Mouse (Mus musculus) hindbrain, postnatal 0 days (tissue): Measurements from ENCODE around the gene Taf12. TPM values are rescaled to one million over a fixed set of nuclear protein-coding genes. Genes with fewer than 3 reads are reported as not detected.

Source experiments
- ATAC-seq: fragments of 200-750 bp; cut with Nextera tagmentation; 2 replicates; pipeline ENCODE4 v1.8.0; 2017; ENCODE audit warnings: mild to moderate bottlenecking, moderate TSS enrichment, moderate library complexity
- DNase-seq: peaks from one replicate; pipeline ENCODE4 v3.0.0-alpha.2; 2015; ENCODE audit warnings: low spot score
- H3K27ac ChIP-seq: fragments of 300-500 bp; sonication (generic); 2 replicates; pipeline ENCODE4 v1.5.1; 2014; ENCODE audit warnings: mild to moderate bottlenecking
- H3K27me3 ChIP-seq: fragments of 300-500 bp; sonication (generic); 2 replicates; pipeline ENCODE4 v1.6.1; 2014; ENCODE audit warnings: low read length, mixed read lengths; ENCODE audit not compliant: insufficient read depth
- H3K36me3 ChIP-seq: fragments of 300-500 bp; sonication (generic); 2 replicates; pipeline ENCODE4 v1.6.1; 2014; ENCODE audit warnings: low read length, mixed read lengths; ENCODE audit not compliant: insufficient read depth
- H3K4me1 ChIP-seq: fragments of 300-500 bp; sonication (generic); 2 replicates; pipeline ENCODE4 v1.6.1; 2014; ENCODE audit warnings: antibody characterized with exemption, low read length, mixed read lengths; ENCODE audit not compliant: insufficient read depth
- H3K4me2 ChIP-seq: fragments of 300-500 bp; sonication (generic); 2 replicates; pipeline ENCODE4 v1.6.1; 2014; ENCODE audit warnings: low read depth, mild to moderate bottlenecking, low read length, moderate library complexity, mixed read lengths
- H3K4me3 ChIP-seq: fragments of 300-500 bp; sonication (generic); 2 replicates; pipeline ENCODE4 v1.5.1; 2014; ENCODE audit warnings: low read length
- H3K9ac ChIP-seq: fragments of 300-500 bp; sonication (generic); replicated peaks from 2 replicates; pipeline ENCODE4 v1.6.1; 2014; ENCODE audit warnings: mild to moderate bottlenecking, low read length, moderate library complexity, mixed read lengths
- H3K9me3 ChIP-seq: fragments of 300-500 bp; sonication (generic); 2 replicates; pipeline ENCODE4 v1.6.1; 2016; ENCODE audit warnings: low read length, mixed read lengths
- CTCF ChIP-seq: IDR thresholded peaks from 2 replicates; pipeline ENCODE4 v1.5.1; 2016; ENCODE audit warnings: antibody characterized with exemption, control low read depth, low read depth
- WGBS: fragments of 180-500 bp; shearing (Covaris S2); extraction: QIAGEN DNeasy Blood & Tissue Kit; methylation state at CpG from one replicate; pipeline ENCODE4 v1.1.7; 2014; 5-methylcytosine and 5-hydroxymethylcytosine counted together
- polyA plus RNA-seq: library from polyadenylated mRNA; unstranded; fragments of >200 nt; fragmentation: Nextera tagmentation; extraction: Ambion mirVana; gene quantifications from 2 replicates; pipeline ENCODE4 v1.2.1, GENCODE M21; 2015
- total RNA-seq: library from RNA; depleted of rRNA; stranded (reverse); fragments of >200 nt; gene quantifications from 2 replicates; pipeline ENCODE4 v1.2.3, GENCODE M21; 2014

Gene Taf12
- total and polyA plus RNA-seq, 2 experiments from 2014 or later, result 7.6 to 30.5 TPM

- ATAC-seq, result no peak
- Histone ChIP-seq H3K36me3 (peaks cover 11% of the 10 kb centered on the region; the same call in 1 of the 2 replicates), H3K27ac (no peak overlapping the region), H3K9ac (no peak overlapping the region), H3K4me2 (no peak overlapping the region), H3K4me1 (no peaks in the 10 kb centered on the region), H3K4me3 (no peak overlapping the region), H3K27me3 (no peaks in the 10 kb centered on the region), H3K9me3 (no peaks in the 10 kb centered on the region)
- TF ChIP-seq CTCF, result peak; percentile 54
- DNase-seq, result no peak
- WGBS, result 86% methylated on average over 12 of the region's 12 CpGs
Observed at GRCm38 (mm10) chr4:132291624-132292335, 17.6 kb downstream of the Taf12 start.

DNA sequence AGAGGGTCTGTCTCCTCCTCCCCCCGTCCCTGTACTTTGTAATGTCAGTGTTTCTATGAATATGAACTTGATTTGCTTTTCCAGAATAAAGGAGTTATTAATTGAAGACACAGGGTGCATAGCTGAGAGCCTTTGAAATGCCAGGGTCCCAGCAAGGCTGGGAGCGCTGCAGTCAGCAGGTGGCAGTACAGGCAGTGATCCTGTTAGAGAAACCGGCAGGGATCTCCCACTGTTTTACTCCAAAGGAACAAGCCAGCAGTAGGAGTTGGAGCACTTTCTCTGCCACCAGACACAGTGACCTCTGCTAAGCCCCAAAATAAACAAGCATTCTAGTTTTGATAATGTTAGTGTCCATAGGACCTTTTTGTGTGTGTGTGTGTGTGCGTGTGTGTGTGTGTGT lies 18.8 kb downstream of the Taf12 start:
- no peaks in the 10 kb centered on the region for H3K27me3 ChIP-seq
- 38% methylated on average over 4 of the region's 4 CpGs for WGBS
- H3K4me2 ChIP-seq, result no peak overlapping the region
- H3K27ac ChIP-seq, result no peak overlapping the region
- DNase-seq, result peak; percentile 72
- TF ChIP-seq CTCF, result peak; percentile 71
- H3K4me1 ChIP-seq, result no peaks in the 10 kb centered on the region
- no peaks in the 10 kb centered on the region for H3K9me3 ChIP-seq
- H3K9ac ChIP-seq, result no peak overlapping the region
- no peak for ATAC-seq
- H3K4me3 ChIP-seq, result no peak overlapping the region
- peaks cover 11% of the 10 kb centered on the region; the same call in 1 of the 2 replicates for H3K36me3 ChIP-seq

GRCm38 (mm10) chr4:132293682-132294240 lies 19.6 kb downstream of the Taf12 start:
- Histone ChIP-seq H3K4me3 (no peak overlapping the region), H3K9me3 (no peaks in the 10 kb centered on the region), H3K36me3 (peaks cover 11% of the 10 kb centered on the region; the same call in 1 of the 2 replicates), H3K4me2 (no peak overlapping the region), H3K4me1 (no peaks in the 10 kb centered on the region), H3K27ac (no peak overlapping the region), H3K9ac (no peak overlapping the region), H3K27me3 (no peaks in the 10 kb centered on the region)
- WGBS, result 76% methylated on average over 7 of the region's 7 CpGs
- no peak for TF ChIP-seq CTCF
- ATAC-seq (no peak), DNase-seq (no peak)

GRCm38 (mm10) chr4:132295696-132296390 lies 21.7 kb downstream of the Taf12 start:
- H3K27me3 ChIP-seq, result no peaks in the 10 kb centered on the region
- DNase-seq (no peak), ATAC-seq (no peak)
- H3K4me3 ChIP-seq, result no peak overlapping the region
- 47% methylated on average over 8 of the region's 8 CpGs for WGBS
- TF ChIP-seq CTCF, result no peak; the same call in none of the 2 replicates
- H3K4me2 ChIP-seq, result no peak overlapping the region
- no peak overlapping the region for H3K27ac ChIP-seq
- peaks cover 7% of the 10 kb centered on the region; the same call in 1 of the 2 replicates for H3K36me3 ChIP-seq
- H3K9ac ChIP-seq, result no peak overlapping the region
- H3K4me1 ChIP-seq, result no peaks in the 10 kb centered on the region
- no peaks in the 10 kb centered on the region for H3K9me3 ChIP-seq

DNA sequence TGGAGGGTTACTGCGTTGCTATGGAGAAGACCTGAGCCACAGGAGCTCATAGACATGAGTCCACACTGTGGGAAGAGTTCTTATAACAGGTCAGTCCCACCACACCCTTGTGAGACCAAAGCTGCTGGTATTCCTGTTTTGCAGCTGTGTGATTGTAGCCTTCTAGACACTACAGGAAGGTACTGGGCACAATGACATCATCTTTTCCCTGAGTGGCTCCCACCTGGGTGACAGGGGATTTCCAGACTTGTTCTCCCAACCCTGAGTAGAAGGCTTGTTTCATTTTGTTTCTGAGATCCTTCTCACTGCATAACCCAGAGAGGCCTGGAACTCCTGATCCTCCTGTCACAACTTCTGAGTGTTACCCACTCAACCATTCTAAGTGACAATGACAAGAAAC lies 25.7 kb downstream of the Taf12 start:
- no peak overlapping the region for H3K9ac ChIP-seq
- DNase-seq (no peak), ATAC-seq (no peak)
- H3K36me3 ChIP-seq, result no peaks in the 10 kb centered on the region
- H3K4me2 ChIP-seq, result no peak overlapping the region
- no peaks in the 10 kb centered on the region for H3K4me1 ChIP-seq
- H3K4me3 ChIP-seq, result no peak overlapping the region
- no peak overlapping the region for H3K27ac ChIP-seq
- no peaks in the 10 kb centered on the region for H3K27me3 ChIP-seq
- TF ChIP-seq CTCF, result no peak
- H3K9me3 ChIP-seq, result no peaks in the 10 kb centered on the region
- WGBS, result 91% methylated on average over 1 of the region's 1 CpGs

DNA sequence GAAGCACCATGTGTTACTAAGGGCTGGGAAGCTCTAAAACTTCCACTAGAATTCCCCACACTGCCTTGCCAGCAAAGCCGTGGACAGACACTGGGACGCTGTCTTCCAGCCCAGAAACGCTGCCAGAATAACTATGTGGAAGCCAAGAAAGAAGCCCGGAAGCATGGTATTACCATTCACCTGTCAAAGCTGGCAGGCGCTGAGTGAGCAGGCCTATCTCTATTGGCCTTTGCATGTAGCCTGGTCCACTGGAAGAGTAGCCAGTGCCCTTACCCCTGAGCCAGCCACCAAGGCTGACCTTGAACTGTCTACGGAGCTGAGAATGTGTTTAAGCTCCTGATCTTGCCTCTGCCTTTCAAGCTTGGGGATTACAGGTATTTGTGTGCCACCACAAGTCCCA lies 27.3 kb downstream of the Taf12 start:
- no peak for TF ChIP-seq CTCF
- H3K9me3 ChIP-seq, result no peaks in the 10 kb centered on the region
- 65% methylated on average over 6 of the region's 6 CpGs for WGBS
- no peaks in the 10 kb centered on the region for H3K27me3 ChIP-seq
- H3K4me1 ChIP-seq, result no peaks in the 10 kb centered on the region
- ATAC-seq (no peak), DNase-seq (no peak)
- H3K4me2 ChIP-seq, result no peak overlapping the region
- H3K9ac ChIP-seq, result no peak overlapping the region
- H3K27ac ChIP-seq, result no peak overlapping the region
- H3K4me3 ChIP-seq, result no peak overlapping the region
- H3K36me3 ChIP-seq, result no peaks in the 10 kb centered on the region
